Mouse (Mus musculus) CD4-positive, CD25-positive, alpha-beta regulatory T cell, adult 9 weeks (primary cell): ENCODE measurements around the gene Rasal2. TPM values are rescaled to one million over a fixed set of nuclear protein-coding genes. Genes with fewer than 3 reads are reported as not detected.

Experiments
- polyA plus RNA-seq: library from polyadenylated mRNA; unstranded; fragments of 100-300 nt; shearing (Covaris generic); gene quantifications from one replicate; pipeline ENCODE4 v1.2.1, GENCODE M21; 2017

Rasal2 gene
- polyA plus RNA-seq: not detected

GRCm38 (mm10) chr1:157412454-157413369, at the start of gene Rasal2:
Gene Rasal2, minus strand, starts transcription at chr1:157412595.

GRCm38 (mm10) chr1:157458421-157459208, 46.2 kb upstream of the Rasal2 start, which contains the start of gene Cryzl2:
Gene Cryzl2, plus strand, starts transcription at chr1:157458577.

GRCm38 (mm10) chr1:157108580-157108979, 303.8 kb downstream of the Rasal2 start, which contains the start of gene Tex35:
Gene Tex35, minus strand, starts transcription at chr1:157108680.

Other genes with a start within 250 kb of the Rasal2 start
- gene Cryzl2, start 46.0 kb upstream of the Rasal2 start, polyA plus RNA-seq: 6.5 TPM
- gene Sec16b, start 94.1 kb upstream of the Rasal2 start, polyA plus RNA-seq: 1.8 TPM